Mouse (Mus musculus) heart, embryonic 16.5 days (tissue): ENCODE measurements around the gene Ywhaq. TPM values are rescaled to one million over a fixed set of nuclear protein-coding genes. Genes with fewer than 3 reads are reported as not detected.
A peak's percentile ranks its signal among the peaks of the same experiment; 100 is the strongest.

ENCODE experiments used
- ATAC-seq: fragments of 200-750 bp; cut with Nextera tagmentation; replicated peaks from 2 replicates; pipeline ENCODE4 v1.8.0; 2017; ENCODE audit warnings: moderate number of reproducible peaks; ENCODE audit not compliant: insufficient read depth, low FRiP score; ENCODE audit errors: extremely low read depth
- H3K27ac ChIP-seq: fragments of 300-500 bp; sonication (generic); 2 replicates; pipeline ENCODE4 v1.5.1; 2014; ENCODE audit warnings: mild to moderate bottlenecking, low read length, control low read depth, moderate library complexity
- H3K27me3 ChIP-seq: fragments of 300-500 bp; sonication (generic); 2 replicates; pipeline ENCODE4 v1.6.1; 2014; ENCODE audit warnings: low read length, mixed read lengths; ENCODE audit not compliant: control insufficient read depth, insufficient read depth
- H3K36me3 ChIP-seq: fragments of 300-500 bp; sonication (generic); 2 replicates; pipeline ENCODE4 v1.6.1; 2014; ENCODE audit not compliant: control insufficient read depth, insufficient read depth
- H3K4me1 ChIP-seq: fragments of 300-500 bp; sonication (generic); 2 replicates; pipeline ENCODE4 v1.6.1; 2014; ENCODE audit warnings: low read length, mixed read lengths; ENCODE audit not compliant: control insufficient read depth, insufficient read depth
- H3K4me2 ChIP-seq: fragments of 300-500 bp; sonication (generic); 2 replicates; pipeline ENCODE4 v1.6.1; 2014; ENCODE audit warnings: low read depth, mild to moderate bottlenecking, control low read depth, low read length
- H3K4me3 ChIP-seq: fragments of 300-500 bp; sonication (generic); 2 replicates; pipeline ENCODE4 v1.5.1; 2014; ENCODE audit warnings: mild to moderate bottlenecking, control low read depth, low read length
- H3K9ac ChIP-seq: fragments of 300-500 bp; sonication (generic); 2 replicates; pipeline ENCODE4 v1.6.1; 2014; ENCODE audit warnings: low read length, control low read depth
- H3K9me3 ChIP-seq: fragments of 300-500 bp; sonication (generic); replicated peaks from 2 replicates; pipeline ENCODE4 v1.6.1; 2016; ENCODE audit warnings: low read length; ENCODE audit not compliant: control insufficient read depth
- WGBS: fragments of 180-500 bp; shearing (Covaris S2); extraction: QIAGEN DNeasy Blood & Tissue Kit; methylation state at CpG from one replicate; pipeline ENCODE4 v1.1.7; 2014; 5-methylcytosine and 5-hydroxymethylcytosine counted together
- polyA plus RNA-seq: library from polyadenylated mRNA; unstranded; fragments of >200 nt; fragmentation: Nextera tagmentation; extraction: Ambion mirVana; gene quantifications from 2 replicates; pipeline ENCODE4 v1.2.1, GENCODE M21; 2015

Ywhaq gene
- polyA plus RNA-seq, 1 experiment from 2014 or later: 357 TPM

DNA sequence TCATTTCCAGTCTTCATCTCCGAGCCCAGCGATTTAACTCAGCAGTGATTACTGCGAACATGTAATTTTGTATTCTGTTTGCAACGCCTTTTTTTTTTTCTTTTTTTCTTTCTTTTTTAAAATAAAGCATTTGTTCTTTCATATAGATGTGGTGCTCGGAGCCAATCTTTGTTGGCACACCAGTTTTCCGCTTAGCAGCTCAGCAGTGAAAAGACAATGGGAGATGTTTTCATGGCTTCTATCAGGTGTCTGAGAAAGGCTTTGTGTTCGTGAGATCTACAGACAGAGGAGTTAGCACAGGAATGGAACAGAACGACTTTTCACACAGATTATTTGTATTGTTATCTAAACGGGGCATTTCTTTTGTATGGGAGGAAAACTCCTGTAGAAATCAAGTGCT lies 22.0 kb upstream of the Ywhaq start:
- no peak overlapping the region for H3K4me3 ChIP-seq
- 62% methylated on average over 9 of the region's 9 CpGs for WGBS

DNA sequence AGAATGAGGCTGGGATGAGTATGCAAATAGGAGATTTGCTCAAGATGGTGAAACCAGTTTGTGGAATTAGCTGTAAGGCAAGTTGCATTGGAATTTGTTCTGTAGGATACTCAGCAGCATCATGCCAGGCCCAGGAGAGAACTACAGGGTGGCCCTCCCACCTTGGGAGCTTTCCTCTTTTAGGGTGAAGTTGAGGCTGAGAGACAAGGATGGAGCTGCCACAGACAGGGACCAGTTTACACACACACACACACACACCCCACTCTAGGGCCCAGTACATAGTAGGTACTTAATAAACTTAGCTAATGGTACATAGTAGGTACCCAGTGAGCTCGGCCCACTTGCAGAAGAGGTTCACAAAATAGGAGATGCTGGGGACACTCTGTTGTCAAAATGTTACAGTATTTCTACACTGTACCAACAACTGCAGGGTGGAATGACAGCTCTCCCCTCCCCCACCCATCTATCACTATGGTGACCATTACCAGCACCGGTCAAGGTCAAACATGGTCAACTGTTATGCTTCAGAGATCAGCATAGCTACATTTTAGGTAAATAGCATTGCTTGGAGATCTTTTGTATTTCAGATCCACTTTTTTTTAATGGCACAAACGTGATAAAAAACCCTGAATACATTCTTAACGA lies 21.4 kb upstream of the Ywhaq start:
- Histone ChIP-seq H3K4me3 (no peak overlapping the region), H3K36me3 (no peaks in the 10 kb centered on the region), H3K27ac (no peak overlapping the region), H3K4me1 (peaks cover 7% of the 10 kb centered on the region), H3K4me2 (no peak overlapping the region), H3K9me3 (no peaks in the 10 kb centered on the region), H3K27me3 (no peaks in the 10 kb centered on the region), H3K9ac (no peak overlapping the region)
- ATAC-seq: no peak
- WGBS: 65% methylated on average over 4 of the region's 4 CpGs

More for the DNA sequence above, 22.0 kb upstream of the Ywhaq start:
- Histone ChIP-seq H3K9me3 (no peaks in the 10 kb centered on the region), H3K9ac (no peak overlapping the region), H3K27me3 (no peaks in the 10 kb centered on the region), H3K4me2 (no peak overlapping the region), H3K27ac (no peak overlapping the region), H3K4me1 (peaks cover 7% of the 10 kb centered on the region), H3K36me3 (no peaks in the 10 kb centered on the region)
- no peak for ATAC-seq

DNA sequence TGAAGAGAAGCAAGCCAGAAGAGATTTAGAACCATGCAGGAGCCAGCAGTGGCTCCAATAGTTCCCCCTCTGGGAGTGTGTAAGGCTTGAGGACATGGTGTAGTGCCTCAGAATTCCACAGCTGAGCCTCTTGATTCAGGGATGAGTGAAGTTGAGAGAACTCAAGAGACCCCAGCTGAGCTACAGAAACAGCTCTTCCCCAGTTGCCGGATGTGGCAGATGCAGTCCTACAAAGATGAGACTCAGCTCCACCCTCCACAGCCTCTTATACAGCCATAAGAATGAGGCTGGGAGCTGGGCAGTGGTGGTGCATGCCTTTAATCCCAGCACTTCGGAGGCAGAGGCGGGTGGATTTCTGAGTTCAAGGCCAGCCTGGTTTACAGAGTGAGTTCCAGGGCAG lies 20.9 kb upstream of the Ywhaq start:
- H3K9me3 ChIP-seq: no peaks in the 10 kb centered on the region
- ATAC-seq: no peak
- H3K4me3 ChIP-seq: no peak overlapping the region
- no peak overlapping the region for H3K4me2 ChIP-seq
- H3K9ac ChIP-seq: no peak overlapping the region
- H3K4me1 ChIP-seq: peaks cover 7% of the 10 kb centered on the region
- H3K27me3 ChIP-seq: no peaks in the 10 kb centered on the region
- H3K27ac ChIP-seq: no peak overlapping the region
- no peaks in the 10 kb centered on the region for H3K36me3 ChIP-seq
- 89% methylated on average over 3 of the region's 3 CpGs for WGBS

- ATAC-seq: no peak
- no peak overlapping the region for H3K4me2 ChIP-seq
- peaks cover 4% of the 10 kb centered on the region for H3K4me1 ChIP-seq
- 67% methylated on average over 8 of the region's 8 CpGs for WGBS
- H3K9ac ChIP-seq: no peak overlapping the region
- H3K36me3 ChIP-seq: no peaks in the 10 kb centered on the region
- no peaks in the 10 kb centered on the region for H3K27me3 ChIP-seq
- no peaks in the 10 kb centered on the region for H3K9me3 ChIP-seq
- no peak overlapping the region for H3K4me3 ChIP-seq
- H3K27ac ChIP-seq: no peak overlapping the region
Measured at GRCm38 (mm10) chr12:21431950-21432349, 14.5 kb upstream of the Ywhaq start.

- Histone ChIP-seq H3K4me3 (no peak overlapping the region), H3K9me3 (no peaks in the 10 kb centered on the region), H3K4me1 (peaks cover 6% of the 10 kb centered on the region), H3K36me3 (no peaks in the 10 kb centered on the region), H3K27ac (no peak overlapping the region), H3K4me2 (no peak overlapping the region), H3K27me3 (no peaks in the 10 kb centered on the region), H3K9ac (no peak overlapping the region)
- 54% methylated on average over 2 of the region's 2 CpGs for WGBS
- no peak for ATAC-seq
Measured at GRCm38 (mm10) chr12:21431039-21431438, 13.6 kb upstream of the Ywhaq start.

- no peak overlapping the region for H3K27ac ChIP-seq
- H3K9ac ChIP-seq: no peak overlapping the region
- no peaks in the 10 kb centered on the region for H3K36me3 ChIP-seq
- H3K27me3 ChIP-seq: no peaks in the 10 kb centered on the region
- no peak overlapping the region for H3K4me3 ChIP-seq
- no peaks in the 10 kb centered on the region for H3K9me3 ChIP-seq
- no peak for ATAC-seq
- H3K4me1 ChIP-seq: peaks cover 9% of the 10 kb centered on the region
- no peak overlapping the region for H3K4me2 ChIP-seq
- WGBS: 59% methylated on average over 4 of the region's 4 CpGs
Measured at GRCm38 (mm10) chr12:21430140-21430539, 12.7 kb upstream of the Ywhaq start.

- H3K4me1 ChIP-seq: peaks cover 7% of the 10 kb centered on the region
- H3K4me3 ChIP-seq: no peak overlapping the region
- H3K27me3 ChIP-seq: no peaks in the 10 kb centered on the region
- no peak overlapping the region for H3K9ac ChIP-seq
- no peaks in the 10 kb centered on the region for H3K9me3 ChIP-seq
- 80% methylated on average over 1 of the region's 1 CpGs for whole genome bisulfite sequencing
- no peaks in the 10 kb centered on the region for H3K36me3 ChIP-seq
- no peak for ATAC-seq
- H3K4me2 ChIP-seq: no peak overlapping the region
- H3K27ac ChIP-seq: no peak overlapping the region
Measured at GRCm38 (mm10) chr12:21429021-21429420, 11.6 kb upstream of the Ywhaq start.

DNA sequence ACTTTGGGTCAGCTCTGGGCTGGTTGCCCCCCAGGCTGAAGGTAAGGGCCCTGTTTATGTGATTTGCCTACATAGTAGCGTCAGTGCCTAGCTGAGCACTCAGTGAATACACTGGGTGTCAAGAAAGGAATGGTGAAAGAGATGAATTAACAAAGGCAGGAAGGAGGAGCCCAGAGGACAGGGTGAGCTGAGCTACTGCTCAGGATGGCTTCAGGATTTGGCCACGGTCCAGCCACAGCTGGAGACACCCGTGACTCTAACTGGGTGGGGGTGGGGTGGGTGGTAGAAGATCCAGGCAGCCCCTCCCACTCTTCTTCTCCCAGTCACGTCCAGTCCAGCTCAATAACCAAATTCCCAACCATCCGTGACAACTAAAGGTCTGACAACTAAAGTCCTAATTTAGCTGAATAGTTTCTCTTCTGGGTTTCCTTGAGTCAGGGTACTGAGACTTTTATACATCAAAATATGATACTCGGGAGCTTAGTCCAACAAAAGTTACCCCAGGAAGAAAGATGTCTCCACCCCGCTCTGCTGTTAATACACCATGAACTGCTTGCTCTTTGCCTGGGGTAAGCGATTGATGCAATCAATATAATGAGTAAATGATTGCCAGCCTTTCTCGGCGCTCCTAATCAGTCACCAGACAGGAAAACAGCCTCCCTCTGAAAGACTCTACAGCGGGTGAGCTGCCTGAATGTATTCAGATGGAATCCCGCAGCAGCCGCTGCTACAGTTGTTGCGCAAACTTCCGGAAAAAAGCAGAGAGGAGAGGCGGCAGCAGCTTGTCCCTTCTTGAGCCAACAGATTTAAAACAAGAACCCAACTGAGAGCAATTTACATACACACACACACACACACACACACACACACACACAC lies 8.9 kb upstream of the Ywhaq start:
- 13% methylated on average over 16 of the region's 16 CpGs for WGBS
- Histone ChIP-seq H3K36me3 (no peaks in the 10 kb centered on the region), H3K9me3 (no peaks in the 10 kb centered on the region), H3K27ac (peak overlapping the region; percentile 69), H3K9ac (peak overlapping the region; percentile 65), H3K4me2 (peak overlapping the region; percentile 63), H3K4me3 (peak overlapping the region; percentile 36), H3K27me3 (no peaks in the 10 kb centered on the region), H3K4me1 (peaks cover 7% of the 10 kb centered on the region)
- ATAC-seq: 0 out of 2 replicates have a peak, but pooled peaks have one; percentile 53

- Histone ChIP-seq H3K36me3 (no peaks in the 10 kb centered on the region), H3K9me3 (no peaks in the 10 kb centered on the region), H3K9ac (no peak overlapping the region), H3K27me3 (no peaks in the 10 kb centered on the region), H3K27ac (no peak overlapping the region), H3K4me2 (no peak overlapping the region), H3K4me3 (no peak overlapping the region), H3K4me1 (peaks cover 7% of the 10 kb centered on the region)
- ATAC-seq: no peak
- 34% methylated on average over 7 of the region's 7 CpGs for WGBS
Measured at GRCm38 (mm10) chr12:21424683-21425082, 7.2 kb upstream of the Ywhaq start.
